Mouse (Mus musculus) forebrain, postnatal 0 days (tissue): ENCODE results near the gene Hivep3. TPM values are rescaled to one million over a fixed set of nuclear protein-coding genes. Genes with fewer than 3 reads are reported as not detected.
A peak's percentile ranks its signal among the peaks of the same experiment; 100 is the strongest.

Experiments used
- ATAC-seq: fragments of 200-750 bp; cut with Nextera tagmentation; 2 replicates; pipeline ENCODE4 v1.8.0; 2017; ENCODE audit warnings: mild to moderate bottlenecking, moderate library complexity
- DNase-seq: peaks from one replicate; pipeline ENCODE4 v3.0.0-alpha.2; 2015
- H3K27ac ChIP-seq: fragments of 300-500 bp; sonication (generic); 2 replicates; pipeline ENCODE4 v1.5.1; 2014; ENCODE audit warnings: low read depth, mild to moderate bottlenecking, antibody characterized with exemption, low read length, moderate library complexity, mixed read lengths
- H3K27me3 ChIP-seq: fragments of 300-500 bp; sonication (generic); 2 replicates; pipeline ENCODE4 v1.6.1; 2014; ENCODE audit warnings: mild to moderate bottlenecking, low read length, mixed read lengths; ENCODE audit not compliant: insufficient read depth
- H3K36me3 ChIP-seq: fragments of 300-500 bp; sonication (generic); 2 replicates; pipeline ENCODE4 v1.6.1; 2014; ENCODE audit warnings: mild to moderate bottlenecking, moderate library complexity; ENCODE audit not compliant: insufficient read depth
- H3K4me1 ChIP-seq: fragments of 300-500 bp; sonication (generic); 2 replicates; pipeline ENCODE4 v1.6.1; 2014; ENCODE audit warnings: antibody characterized with exemption; ENCODE audit not compliant: insufficient read depth
- H3K4me2 ChIP-seq: fragments of 300-500 bp; sonication (generic); 2 replicates; pipeline ENCODE4 v1.6.1; 2014; ENCODE audit warnings: low read depth, mild to moderate bottlenecking, moderate library complexity
- H3K4me3 ChIP-seq: fragments of 300-500 bp; sonication (generic); 2 replicates; pipeline ENCODE4 v1.5.1; 2014; ENCODE audit warnings: low read depth, low read length, mixed read lengths
- H3K9ac ChIP-seq: fragments of 300-500 bp; sonication (generic); 2 replicates; pipeline ENCODE4 v1.6.1; 2014; ENCODE audit warnings: mild to moderate bottlenecking
- H3K9me3 ChIP-seq: fragments of 300-500 bp; sonication (generic); 2 replicates; pipeline ENCODE4 v1.6.1; 2016; ENCODE audit warnings: low read length
- CTCF ChIP-seq: sonication (generic); IDR thresholded peaks from 2 replicates; pipeline ENCODE4 v1.5.1; 2016; ENCODE audit warnings: antibody characterized with exemption, control low read depth, low read depth
- WGBS: fragments of 180-500 bp; shearing (Covaris S2); extraction: QIAGEN DNeasy Blood & Tissue Kit; methylation state at CpG from one replicate; pipeline ENCODE4 v1.1.7; 2014; 5-methylcytosine and 5-hydroxymethylcytosine counted together
- polyA plus RNA-seq: library from polyadenylated mRNA; unstranded; fragments of >200 nt; fragmentation: Nextera tagmentation; extraction: Ambion mirVana; gene quantifications from 2 replicates; pipeline ENCODE4 v1.2.1, GENCODE M21; 2015
- total RNA-seq: library from RNA; depleted of rRNA; stranded (reverse); fragments of >200 nt; gene quantifications from 2 replicates; pipeline ENCODE4 v1.2.3, GENCODE M21; 2014

The Hivep3 gene
- total and polyA plus RNA-seq, 2 experiments from 2014 or later = 16.9 to 21.3 TPM

- Histone ChIP-seq H3K9me3 (no peaks in the 10 kb centered on the region), H3K36me3 (no peaks in the 10 kb centered on the region), H3K4me3 (no peak overlapping the region), H3K9ac (no peak overlapping the region), H3K4me2 (no peak overlapping the region), H3K27me3 (no peaks in the 10 kb centered on the region), H3K27ac (no peak overlapping the region), H3K4me1 (no peaks in the 10 kb centered on the region)
- WGBS = 68% methylated on average over 1 of the region's 1 CpGs
- DNase-seq = no peak
- 0 out of 2 replicates have a peak, but pooled peaks have one; percentile 30 for ATAC-seq
- no peak for TF ChIP-seq CTCF
Measured at GRCm38 (mm10) chr4:120141810-120142209, 408.2 kb downstream of the Hivep3 start.

GRCm38 (mm10) chr4:120142905-120143304, 409.3 kb downstream of the Hivep3 start:
- 66% methylated on average over 9 of the region's 9 CpGs for WGBS
- no peaks in the 10 kb centered on the region for H3K9me3 ChIP-seq
- no peak overlapping the region for H3K27ac ChIP-seq
- no peaks in the 10 kb centered on the region for H3K27me3 ChIP-seq
- peak; percentile 19; the same call in 1 of the 2 replicates for ATAC-seq
- H3K4me3 ChIP-seq = no peak overlapping the region
- H3K36me3 ChIP-seq = no peaks in the 10 kb centered on the region
- no peak overlapping the region for H3K9ac ChIP-seq
- no peak for DNase-seq
- H3K4me1 ChIP-seq = no peaks in the 10 kb centered on the region
- H3K4me2 ChIP-seq = no peak overlapping the region
- no peak for TF ChIP-seq CTCF

GRCm38 (mm10) chr4:120144343-120144742, 410.8 kb downstream of the Hivep3 start:
- H3K4me3 ChIP-seq = no peak overlapping the region
- H3K9ac ChIP-seq = no peak overlapping the region
- no peak for TF ChIP-seq CTCF
- no peak for ATAC-seq
- H3K27me3 ChIP-seq = no peaks in the 10 kb centered on the region
- no peak overlapping the region for H3K27ac ChIP-seq
- no peak overlapping the region for H3K4me2 ChIP-seq
- DNase-seq = no peak
- 0 out of 2 replicates have a peak, but pooled peaks cover 5% of the 10 kb centered on the region for H3K4me1 ChIP-seq
- no peaks in the 10 kb centered on the region for H3K9me3 ChIP-seq
- H3K36me3 ChIP-seq = no peaks in the 10 kb centered on the region
- 80% methylated on average over 5 of the region's 5 CpGs for WGBS

GRCm38 (mm10) chr4:120145931-120146330, 412.3 kb downstream of the Hivep3 start:
- Histone ChIP-seq H3K4me2 (no peak overlapping the region), H3K4me1 (0 out of 2 replicates have a peak, but pooled peaks cover 5% of the 10 kb centered on the region), H3K27ac (no peak overlapping the region), H3K9me3 (no peaks in the 10 kb centered on the region), H3K27me3 (no peaks in the 10 kb centered on the region), H3K9ac (no peak overlapping the region), H3K4me3 (no peak overlapping the region), H3K36me3 (no peaks in the 10 kb centered on the region)
- ATAC-seq (no peak), DNase-seq (no peak)
- WGBS = 81% methylated on average over 8 of the region's 8 CpGs
- no peak for TF ChIP-seq CTCF

- Histone ChIP-seq H3K27me3 (no peaks in the 10 kb centered on the region), H3K4me1 (0 out of 2 replicates have a peak, but pooled peaks cover 5% of the 10 kb centered on the region), H3K4me3 (no peak overlapping the region; the same call in 1 of the 2 replicates), H3K9ac (peak overlapping the region; percentile 26), H3K27ac (no peak overlapping the region), H3K36me3 (no peaks in the 10 kb centered on the region), H3K9me3 (no peaks in the 10 kb centered on the region), H3K4me2 (peak overlapping the region; percentile 27)
- peak; percentile 82 for DNase-seq
- 6% methylated on average over 45 of the region's 45 CpGs for WGBS
- TF ChIP-seq CTCF = 0 out of 2 replicates have a peak, but pooled peaks have one; percentile 35
- peak; percentile 84 for ATAC-seq
Measured at GRCm38 (mm10) chr4:120148291-120149141, 414.9 kb downstream of the Hivep3 start.

- WGBS = 45% methylated on average over 3 of the region's 3 CpGs
- peak; percentile 57 for ATAC-seq
- Histone ChIP-seq H3K27ac (no peak overlapping the region), H3K4me2 (no peak overlapping the region), H3K27me3 (no peaks in the 10 kb centered on the region), H3K4me3 (no peak overlapping the region), H3K9me3 (no peaks in the 10 kb centered on the region), H3K36me3 (no peaks in the 10 kb centered on the region), H3K9ac (peak overlapping the region; percentile 26; the same call in 1 of the 2 replicates), H3K4me1 (0 out of 2 replicates have a peak, but pooled peaks cover 5% of the 10 kb centered on the region)
- DNase-seq = peak; percentile 59
- peak; percentile 65 for TF ChIP-seq CTCF
Measured at GRCm38 (mm10) chr4:120149142-120149524, 415.5 kb downstream of the Hivep3 start.

GRCm38 (mm10) chr4:120150345-120150920, 416.8 kb downstream of the Hivep3 start:
- TF ChIP-seq CTCF = no peak

More at GRCm38 (mm10) chr4:120150345-120150920, 416.8 kb downstream of the Hivep3 start:
- H3K36me3 ChIP-seq = no peaks in the 10 kb centered on the region
- no peaks in the 10 kb centered on the region for H3K27me3 ChIP-seq
- no peak overlapping the region for H3K4me2 ChIP-seq
- no peak overlapping the region for H3K9ac ChIP-seq
- DNase-seq (no peak), ATAC-seq (no peak)
- no peak overlapping the region for H3K4me3 ChIP-seq
- no peaks in the 10 kb centered on the region for H3K9me3 ChIP-seq
- WGBS = 79% methylated on average over 6 of the region's 6 CpGs
- H3K4me1 ChIP-seq = 0 out of 2 replicates have a peak, but pooled peaks cover 5% of the 10 kb centered on the region
- H3K27ac ChIP-seq = no peak overlapping the region
